Mouse (Mus musculus) gastrocnemius, postnatal 36 days (tissue): ENCODE data around the gene Myo15b. TPM values are rescaled to one million over a fixed set of nuclear protein-coding genes. Genes with fewer than 3 reads are reported as not detected.

Experiments
- DNase-seq, 2 experiments: peaks; one replicate each; pipeline ENCODE4 v3.0.0; 2022
- intact Hi-C: fragments of 180-260 bp; cut with DNase I; formaldehyde crosslinking; loops from one replicate; pipeline ENCODE4 v1.15.1; 2025
- long read RNA-seq, 2 experiments: library from polyadenylated mRNA; stranded (forward); transcript quantifications; one replicate each; pipeline ENCODE4 v2.0.0; 2021
- total RNA-seq, 2 experiments: library from RNA; stranded (reverse); gene quantifications; 2 replicates each; pipeline ENCODE4 v1.2.3; 2021

The Myo15b gene
- not detected for total RNA-seq
- long read RNA-seq, experiment 1, result 0 reads
- long read RNA-seq, experiment 2, result 0 reads

GRCm38 (mm10) chr11:115858354-115858753 lies at the start of gene Myo15b:
TSS of gene Myo15b (plus strand) at chr11:115858406.
- intact Hi-C loops, result loop anchor here (2.0 kb wide), 1 partner anchor 136 kb away; no protein-coding TSS in a partner anchor
- DNase-seq, result no peak

- DNase-seq, result no peak
- intact Hi-C loops, result no loop called here
Observed at GRCm38 (mm10) chr11:115808696-115809310, 49.4 kb upstream of the Myo15b start.

GRCm38 (mm10) chr11:115809311-115809781 lies 48.9 kb upstream of the Myo15b start:
- intact Hi-C loops, result no loop called here
- DNase-seq, result no peak

GRCm38 (mm10) chr11:115810377-115810776 lies 47.8 kb upstream of the Myo15b start:
- intact Hi-C loops, result loop anchor here (5.0 kb wide), 2 partner anchors 33 to 163 kb away; no protein-coding TSS in a partner anchor
- DNase-seq, result no peak

- no peak for DNase-seq
- intact Hi-C loops, result loop anchor here (5.0 kb wide), 2 partner anchors 34 to 164 kb away; no protein-coding TSS in a partner anchor
Observed at GRCm38 (mm10) chr11:115811381-115812093, 46.7 kb upstream of the Myo15b start.

- intact Hi-C loops, result loop anchor here (5.0 kb wide), 2 partner anchors 35 to 165 kb away; no protein-coding TSS in a partner anchor
- no peak for DNase-seq
Observed at GRCm38 (mm10) chr11:115812095-115812494, 46.1 kb upstream of the Myo15b start.

GRCm38 (mm10) chr11:115812533-115813420 lies 45.4 kb upstream of the Myo15b start:
- DNase-seq, result no peak
- intact Hi-C loops, result loop anchor here (5.0 kb wide), 2 partner anchors 35 to 165 kb away; no protein-coding TSS in a partner anchor

- intact Hi-C loops, result loop anchor here (1.0 to 5.0 kb wide), 3 partner anchors 36 to 166 kb away; no protein-coding TSS in a partner anchor
- peak; percentile 91 to 94 for DNase-seq
Observed at GRCm38 (mm10) chr11:115813507-115814296, 44.5 kb upstream of the Myo15b start, which contains the start of gene Caskin2. TSS of gene Caskin2 (minus strand) at chr11:115813639.

GRCm38 (mm10) chr11:115814605-115815450 lies 43.4 kb upstream of the Myo15b start, which contains the start of gene Tsen54:
TSS of gene Tsen54 (plus strand) at chr11:115814724.
- intact Hi-C loops, result loop anchor here (1.0 to 5.0 kb wide), 3 partner anchors 38 to 168 kb away; no protein-coding TSS in a partner anchor
- DNase-seq, result peak; percentile 80 to 87

GRCm38 (mm10) chr11:115817331-115817730 lies 40.9 kb upstream of the Myo15b start:
- DNase-seq, result no peak
- intact Hi-C loops, result no loop called here

- intact Hi-C loops, result no loop called here
- DNase-seq, result no peak
Observed at GRCm38 (mm10) chr11:115819915-115820623, 38.1 kb upstream of the Myo15b start.

GRCm38 (mm10) chr11:115821001-115821400 lies 37.2 kb upstream of the Myo15b start:
- no peak for DNase-seq
- intact Hi-C loops, result no loop called here

GRCm38 (mm10) chr11:115823774-115824740 lies 34.1 kb upstream of the Myo15b start, which contains the start of gene Llgl2:
TSS of gene Llgl2 (plus strand) at chr11:115824049.
- intact Hi-C loops, result no loop called here
- DNase-seq, result peak; percentile 61 to 80

GRCm38 (mm10) chr11:115824813-115825212 lies 33.4 kb upstream of the Myo15b start:
- intact Hi-C loops, result no loop called here
- no peak for DNase-seq

GRCm38 (mm10) chr11:115826487-115826886 lies 31.7 kb upstream of the Myo15b start:
- intact Hi-C loops, result no loop called here
- DNase-seq, result no peak

GRCm38 (mm10) chr11:115827624-115828023 lies 30.6 kb upstream of the Myo15b start:
- DNase-seq, result no peak
- intact Hi-C loops, result no loop called here
